Mouse (Mus musculus) thymus, postnatal 14 days (tissue): ENCODE results near the gene Mtmr4.

Experiments
- DNase-seq: peaks from one replicate; pipeline ENCODE4 v3.0.0; 2021

The Mtmr4 gene

DNA sequence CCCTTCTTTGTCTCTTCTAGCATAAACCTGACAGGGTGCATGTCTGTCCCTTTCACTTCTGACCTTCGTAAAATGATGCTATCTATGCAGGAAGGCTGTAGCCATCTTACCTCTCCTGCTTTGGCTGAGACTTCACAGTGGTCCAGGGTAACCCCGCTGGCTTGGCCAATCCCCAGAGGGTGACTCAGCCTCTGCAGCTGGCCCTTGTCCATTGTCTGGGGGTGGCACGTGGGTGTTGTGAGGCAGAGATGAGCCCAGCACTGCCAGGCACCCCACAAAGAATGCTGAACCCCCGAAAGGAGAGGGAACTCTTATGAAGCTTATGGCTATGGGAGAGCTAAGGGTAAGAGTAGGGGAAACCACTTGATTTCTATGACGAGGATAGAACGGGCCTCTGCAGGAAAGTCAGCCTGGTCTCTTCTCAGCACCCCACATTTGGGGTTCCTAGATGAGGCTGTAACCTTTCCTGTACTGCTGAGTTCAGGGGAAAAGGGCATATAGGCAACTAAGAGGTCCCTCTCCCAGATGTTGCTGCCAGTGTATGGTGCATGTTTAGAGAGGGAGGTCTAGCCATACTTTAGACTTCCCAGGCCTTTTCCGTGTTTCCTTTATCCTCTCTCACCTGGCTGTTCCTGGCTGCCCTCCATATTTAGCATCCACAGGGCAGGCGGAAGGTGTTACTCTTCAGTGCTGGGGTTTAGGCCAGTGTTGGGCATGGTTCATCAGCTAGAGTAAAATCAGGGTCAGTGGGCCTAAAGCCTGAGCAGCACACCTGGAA lies 9.8 kb upstream of the Mtmr4 start:
- DNase-seq: no peak

- no peak for DNase-seq
Measured at GRCm38 (mm10) chr11:87583291-87584034, 8.5 kb upstream of the Mtmr4 start.

DNA sequence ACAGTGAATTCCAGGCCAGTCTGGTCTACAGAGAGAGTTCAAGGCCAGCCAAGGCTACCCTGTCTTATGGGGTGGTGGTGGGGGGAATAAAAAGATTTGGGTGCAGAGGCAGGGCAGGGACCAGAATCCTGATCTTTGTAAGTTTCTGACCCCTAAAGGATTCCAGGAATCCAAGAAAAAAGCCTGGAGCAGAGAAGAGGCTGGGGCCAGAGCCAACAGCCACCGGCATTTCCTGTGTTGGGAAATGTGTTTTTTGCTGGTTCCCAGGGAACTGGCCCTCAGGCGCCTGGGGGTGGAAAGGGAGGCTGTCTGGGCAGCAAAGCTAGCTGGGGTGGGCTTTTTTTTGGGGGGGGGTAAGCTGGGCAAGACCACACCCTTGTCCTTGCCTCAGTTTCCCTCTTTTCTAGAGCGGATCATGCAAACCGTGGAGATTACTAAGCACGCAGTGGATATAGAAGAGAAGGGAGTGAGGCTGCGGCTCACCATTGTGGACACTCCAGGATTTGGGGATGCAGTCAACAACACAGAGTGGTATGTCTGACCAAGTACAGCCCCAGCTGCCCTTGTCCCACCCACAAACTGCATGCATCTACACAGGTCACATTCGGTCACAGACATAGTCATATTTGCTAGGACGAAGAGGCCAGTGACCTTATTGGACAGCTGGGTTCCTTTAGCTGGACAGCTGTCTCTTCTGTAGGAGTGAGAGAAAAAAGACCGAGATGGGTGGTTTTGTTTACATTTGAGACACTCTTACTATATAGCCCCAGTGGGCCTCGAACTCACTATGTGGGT lies 7.1 kb upstream of the Mtmr4 start:
- DNase-seq: no peak

- no peak for DNase-seq
Measured at GRCm38 (mm10) chr11:87587211-87587874, 4.6 kb upstream of the Mtmr4 start.

DNA sequence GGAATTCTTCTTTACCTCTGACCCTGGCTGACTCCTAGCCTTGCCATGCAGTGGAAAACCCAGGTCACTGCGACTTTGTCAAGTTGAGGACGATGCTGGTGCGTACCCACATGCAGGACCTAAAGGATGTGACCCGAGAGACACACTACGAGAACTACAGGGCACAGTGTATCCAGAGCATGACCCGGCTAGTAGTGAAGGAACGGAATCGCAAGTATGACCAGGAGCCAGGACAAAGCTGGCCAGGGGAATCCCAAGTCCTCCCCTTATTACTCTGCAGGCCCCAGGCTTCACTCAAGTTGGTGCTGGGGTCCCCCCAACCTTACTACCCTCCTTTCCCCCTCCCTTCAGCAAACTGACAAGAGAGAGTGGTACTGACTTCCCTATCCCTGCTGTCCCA lies 2.4 kb upstream of the Mtmr4 start:
- DNase-seq: no peak

- DNase-seq: peak; percentile 35
Measured at GRCm38 (mm10) chr11:87590841-87591525, 979 bp upstream of the Mtmr4 start.

DNA sequence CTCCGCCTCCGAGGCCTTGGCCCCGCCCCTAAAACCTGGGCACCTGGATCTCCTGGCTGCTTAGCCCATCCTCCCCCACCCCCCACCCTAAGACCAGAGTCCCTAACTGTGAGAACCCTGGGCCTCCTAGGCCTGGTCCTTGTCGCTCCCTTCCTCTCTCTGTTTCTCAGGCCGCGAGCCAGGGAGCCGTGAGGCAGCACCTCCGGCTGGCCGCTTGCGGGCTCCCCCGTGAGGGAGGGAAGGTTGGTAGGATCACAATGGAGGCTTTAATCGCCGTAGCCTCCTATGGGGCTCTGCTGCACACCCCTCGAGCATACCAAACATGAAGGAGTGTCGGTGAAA lies 363 bp downstream of the Mtmr4 start:
- no peak for DNase-seq

GRCm38 (mm10) chr11:87592713-87593598 lies 994 bp downstream of the Mtmr4 start:
- DNase-seq: no peak

- DNase-seq: peak; percentile 82
Measured at GRCm38 (mm10) chr11:87595327-87595841, 3.4 kb downstream of the Mtmr4 start.

- DNase-seq: no peak
Measured at GRCm38 (mm10) chr11:87595976-87596375, 4.0 kb downstream of the Mtmr4 start.

DNA sequence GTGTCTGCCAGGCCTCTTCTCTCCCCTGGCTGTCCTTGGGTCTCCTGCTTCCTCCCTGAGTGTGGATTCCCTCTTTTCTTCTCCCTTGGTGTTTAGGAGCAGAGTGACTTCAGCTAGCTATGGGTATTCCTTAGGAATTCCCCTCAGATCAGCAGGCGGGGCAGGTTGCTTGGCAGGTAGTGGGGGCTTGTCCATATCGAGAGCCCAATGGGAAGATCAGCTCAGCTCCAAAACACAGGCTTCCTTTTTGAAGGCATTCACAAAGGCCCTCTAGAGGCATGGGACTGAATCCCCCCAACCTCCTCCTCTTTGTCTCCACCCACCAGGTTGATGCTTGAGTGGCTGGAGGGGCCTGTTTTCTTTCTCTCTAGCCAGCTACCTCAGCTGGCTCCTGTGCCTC lies 4.5 kb downstream of the Mtmr4 start:
- no peak for DNase-seq

DNA sequence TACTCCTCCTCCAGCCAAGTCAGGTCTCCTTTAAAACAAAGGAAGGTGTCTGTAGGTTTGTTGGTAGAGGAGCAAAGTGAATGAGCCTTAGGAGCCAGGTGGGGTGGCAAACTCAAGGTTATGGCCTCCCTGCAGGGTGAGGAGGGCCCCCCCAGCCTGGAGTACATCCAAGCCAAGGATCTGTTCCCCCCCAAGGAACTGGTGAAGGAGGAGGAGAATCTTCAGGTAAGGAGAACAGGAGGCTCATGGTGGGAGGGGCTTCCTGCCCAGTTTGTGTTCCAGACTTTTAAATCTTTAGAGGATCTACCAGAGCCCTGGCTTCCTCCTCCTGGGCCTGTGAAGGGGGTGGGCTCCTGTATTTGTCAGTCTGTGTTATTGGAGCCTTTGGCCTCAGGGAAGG lies 5.1 kb downstream of the Mtmr4 start:
- DNase-seq: no peak

DNA sequence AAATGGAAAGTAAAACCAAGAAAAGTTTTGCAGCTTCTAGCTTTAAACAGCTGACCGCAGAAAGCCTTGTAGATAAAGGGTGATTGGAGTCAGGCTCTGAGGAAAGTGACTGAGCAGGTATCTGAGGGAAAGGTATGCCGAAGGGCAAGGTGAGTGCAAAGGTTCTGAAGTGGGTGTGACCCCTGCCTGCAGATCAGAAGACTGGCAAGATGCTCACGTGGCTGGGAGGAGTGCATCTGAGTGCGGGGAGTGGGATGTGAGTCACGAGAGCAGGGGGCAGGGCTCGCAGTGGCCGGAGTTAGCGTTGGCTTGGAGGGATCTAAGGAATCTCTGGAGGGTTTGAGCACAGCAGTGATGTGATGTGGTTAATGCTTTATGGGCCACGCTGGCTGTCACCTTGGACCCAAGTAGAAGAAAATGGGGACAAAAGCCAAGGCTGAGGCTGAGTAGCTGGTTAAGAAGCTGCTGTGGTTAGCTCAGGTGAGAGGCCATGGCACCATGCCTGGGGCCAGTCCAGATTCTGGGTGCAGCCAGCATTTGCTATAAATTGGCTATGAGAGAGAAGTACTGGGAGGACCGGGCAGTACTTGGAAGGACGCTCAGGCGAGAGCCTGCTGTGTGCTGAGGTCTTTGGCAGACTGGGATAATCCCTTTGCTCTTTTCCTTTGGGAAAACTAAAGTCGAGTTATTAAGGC lies 7.6 kb downstream of the Mtmr4 start:
- no peak for DNase-seq

DNA sequence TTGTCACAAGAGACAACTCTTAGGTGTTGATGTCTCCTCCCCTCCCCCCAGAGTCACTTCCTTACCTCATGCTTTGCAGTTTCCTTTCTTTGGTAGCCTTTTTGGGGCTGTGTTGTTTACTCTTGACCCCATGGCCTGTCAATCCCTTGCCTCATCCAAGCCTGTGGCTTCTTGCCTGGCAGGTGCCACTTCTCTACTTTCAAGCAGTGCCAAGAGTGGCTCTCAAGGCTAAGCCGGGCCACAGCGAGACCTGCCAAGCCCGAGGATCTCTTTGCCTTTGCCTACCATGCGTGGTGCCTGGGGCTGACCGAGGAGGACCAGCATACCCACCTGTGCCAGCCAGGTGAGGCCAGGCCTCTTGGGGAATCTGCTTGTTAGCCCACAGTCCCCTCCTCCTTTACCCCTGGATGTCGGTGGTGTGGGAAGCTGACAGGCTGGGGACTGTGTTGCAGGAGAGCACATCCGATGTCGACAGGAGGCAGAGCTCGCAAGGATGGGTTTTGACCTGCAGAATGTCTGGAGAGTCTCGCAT lies 8.4 kb downstream of the Mtmr4 start:
- no peak for DNase-seq

- DNase-seq: no peak
Measured at GRCm38 (mm10) chr11:87602234-87602633, 10.3 kb downstream of the Mtmr4 start.

- no peak for DNase-seq
Measured at GRCm38 (mm10) chr11:87603571-87603970, 11.6 kb downstream of the Mtmr4 start.

DNA sequence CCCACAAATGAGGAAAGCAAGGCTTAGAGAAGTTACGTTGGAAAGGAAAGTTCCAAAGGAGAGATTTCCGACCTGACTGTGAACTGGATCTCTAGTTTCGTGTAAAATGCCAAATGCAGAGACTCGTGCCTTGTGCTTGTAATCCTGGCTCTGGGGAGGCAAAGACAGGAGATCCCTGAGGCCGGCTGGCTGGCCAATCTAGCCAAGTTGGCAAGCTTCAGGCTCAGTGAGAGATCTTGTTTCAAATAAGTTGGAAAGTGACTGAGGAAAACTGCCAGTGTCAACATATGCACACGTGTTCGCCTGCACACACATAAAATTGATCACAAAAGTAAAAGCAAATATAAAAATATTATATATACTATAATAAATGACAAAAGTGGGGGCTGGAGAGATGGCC lies 17.3 kb downstream of the Mtmr4 start:
- DNase-seq: no peak

DNA sequence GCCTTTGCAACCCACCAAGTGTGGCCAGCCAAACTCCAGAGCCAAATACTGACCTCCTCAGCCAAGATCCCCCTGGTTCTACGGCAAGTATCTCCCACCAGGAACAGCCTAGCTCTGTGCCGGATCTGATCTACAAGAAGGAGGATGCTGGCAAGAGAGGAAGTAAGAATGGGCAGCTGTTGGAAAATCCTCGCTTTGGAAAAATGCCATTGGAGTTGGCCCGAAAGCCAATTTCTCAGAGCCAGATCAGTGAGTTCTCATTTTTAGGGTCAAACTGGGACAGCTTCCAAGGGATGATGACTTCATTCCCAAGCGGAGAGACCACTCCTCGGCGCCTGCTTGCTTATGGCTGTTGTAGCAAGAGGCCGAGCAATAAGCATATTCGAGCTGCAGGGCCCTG lies 19.6 kb downstream of the Mtmr4 start:
- DNase-seq: no peak

DNA sequence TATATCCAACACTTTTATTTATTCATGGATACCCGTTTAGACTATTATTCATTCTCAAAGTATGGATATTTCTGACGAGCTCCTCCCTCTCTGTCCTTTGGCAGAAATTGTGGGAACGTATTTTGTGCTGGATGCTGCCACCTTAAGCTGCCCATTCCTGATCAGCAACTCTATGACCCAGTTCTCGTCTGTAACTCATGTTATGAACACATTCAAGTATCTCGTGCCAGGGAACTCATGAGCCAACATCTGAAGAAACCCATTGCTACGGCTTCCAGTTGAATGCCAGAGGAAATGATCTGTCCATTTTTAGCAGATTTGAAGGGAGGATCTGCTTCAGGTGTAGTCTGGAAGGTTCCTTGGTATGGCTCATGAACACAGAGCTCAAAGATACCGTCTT lies 22.0 kb downstream of the Mtmr4 start:
- no peak for DNase-seq

DNA sequence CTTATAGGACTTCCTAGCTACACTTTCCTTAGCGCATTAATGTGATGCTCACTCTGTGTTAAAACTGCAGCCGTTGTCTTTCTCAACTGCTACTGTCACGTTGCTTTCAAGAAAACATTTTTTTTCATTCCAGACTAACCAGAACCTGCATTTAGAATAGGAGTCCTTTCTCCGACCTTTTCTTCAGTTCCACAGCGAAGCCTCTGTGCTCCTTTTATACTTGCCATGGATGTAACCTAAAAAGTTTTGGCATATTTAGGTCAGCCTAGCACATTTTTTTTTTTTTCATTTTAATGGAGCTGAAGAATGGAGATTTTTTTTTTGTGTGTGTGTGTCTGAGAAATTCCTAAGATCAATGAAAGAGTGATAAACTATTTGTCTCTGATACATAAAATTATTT lies 23.6 kb downstream of the Mtmr4 start:
- DNase-seq: no peak
